Mouse (Mus musculus) heart, embryonic 11.5 days (tissue): Measurements from ENCODE around the gene Gpnmb. TPM values are rescaled to one million over a fixed set of nuclear protein-coding genes. Genes with fewer than 3 reads are reported as not detected.
A peak's percentile ranks its signal among the peaks of the same experiment; 100 is the strongest.

ENCODE experiments used
- ATAC-seq: fragments of 200-750 bp; cut with Nextera tagmentation; replicated peaks from 2 replicates; pipeline ENCODE4 v1.8.0; 2017; ENCODE audit warnings: moderate library complexity; ENCODE audit not compliant: insufficient number of reproducible peaks, low FRiP score, low TSS enrichment
- H3K27ac ChIP-seq: fragments of 300-500 bp; sonication (generic); 2 replicates; pipeline ENCODE4 v1.5.1; 2014; ENCODE audit warnings: mild to moderate bottlenecking, low read depth, low read length
- H3K27me3 ChIP-seq: fragments of 300-500 bp; sonication (generic); 2 replicates; pipeline ENCODE4 v1.6.1; 2014; ENCODE audit warnings: mild to moderate bottlenecking, low read length, mixed read lengths; ENCODE audit not compliant: control insufficient read depth, insufficient read depth
- H3K36me3 ChIP-seq: fragments of 300-500 bp; sonication (generic); 2 replicates; pipeline ENCODE4 v1.6.1; 2014; ENCODE audit warnings: mild to moderate bottlenecking, low read length, moderate library complexity, mixed read lengths; ENCODE audit not compliant: control insufficient read depth, insufficient read depth
- H3K4me1 ChIP-seq: fragments of 300-500 bp; sonication (generic); 2 replicates; pipeline ENCODE4 v1.6.1; 2014; ENCODE audit warnings: low read length; ENCODE audit not compliant: control insufficient read depth, insufficient read depth
- H3K4me2 ChIP-seq: fragments of 300-500 bp; sonication (generic); 2 replicates; pipeline ENCODE4 v1.6.1; 2014; ENCODE audit warnings: mild to moderate bottlenecking, moderate library complexity
- H3K4me3 ChIP-seq: fragments of 300-500 bp; sonication (generic); 2 replicates; pipeline ENCODE4 v1.5.1; 2014; ENCODE audit warnings: low read depth, low read length
- H3K9ac ChIP-seq: fragments of 300-500 bp; sonication (generic); 2 replicates; pipeline ENCODE4 v1.6.1; 2014; ENCODE audit warnings: mild to moderate bottlenecking, low read depth, low read length, moderate library complexity
- H3K9me3 ChIP-seq: fragments of 300-500 bp; sonication (generic); replicated peaks from 2 replicates; pipeline ENCODE4 v1.6.1; 2016; ENCODE audit warnings: low read length; ENCODE audit not compliant: control insufficient read depth
- WGBS: fragments of 180-500 bp; shearing (Covaris S2); extraction: QIAGEN DNeasy Blood & Tissue Kit; methylation state at CpG from one replicate; pipeline ENCODE4 v1.1.7; 2014; ENCODE audit not compliant: insufficient replicate concordance; 5-methylcytosine and 5-hydroxymethylcytosine counted together
- polyA plus RNA-seq: library from polyadenylated mRNA; unstranded; fragments of >200 nt; fragmentation: Nextera tagmentation; extraction: Ambion mirVana; gene quantifications from 2 replicates; pipeline ENCODE4 v1.2.1, GENCODE M21; 2014

Gpnmb gene
- polyA plus RNA-seq, 1 experiment from 2014 or later = 0.09 TPM

DNA sequence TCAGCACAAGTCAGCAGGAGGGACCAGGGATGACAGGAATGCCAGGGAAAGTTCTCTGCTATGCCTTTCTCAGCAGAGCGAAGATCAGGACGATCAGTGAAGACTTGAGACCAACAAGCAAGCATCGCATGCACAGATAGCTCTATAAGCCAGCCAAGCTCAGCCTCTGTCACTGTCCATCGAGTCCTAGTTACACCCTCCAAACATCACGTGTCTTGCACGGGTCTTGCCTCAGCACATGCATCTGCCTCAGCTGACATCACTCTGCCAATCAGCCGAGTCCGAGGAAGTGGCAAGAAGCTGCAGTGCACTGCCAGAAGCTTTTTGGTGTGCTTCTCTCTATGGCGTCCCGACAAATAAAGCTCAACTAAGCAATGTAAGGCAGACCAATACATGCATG is 13.0 kb upstream of the Gpnmb start:
- H3K27ac ChIP-seq = no peak overlapping the region
- H3K4me3 ChIP-seq = no peak overlapping the region
- H3K9me3 ChIP-seq = no peaks in the 10 kb centered on the region
- WGBS = 79% methylated on average over 10 of the region's 10 CpGs
- ATAC-seq = no peak
- H3K4me1 ChIP-seq = 0 out of 2 replicates have a peak, but pooled peaks cover 4% of the 10 kb centered on the region
- no peaks in the 10 kb centered on the region for H3K27me3 ChIP-seq
- no peak overlapping the region for H3K9ac ChIP-seq
- H3K4me2 ChIP-seq = no peak overlapping the region
- no peaks in the 10 kb centered on the region for H3K36me3 ChIP-seq

DNA sequence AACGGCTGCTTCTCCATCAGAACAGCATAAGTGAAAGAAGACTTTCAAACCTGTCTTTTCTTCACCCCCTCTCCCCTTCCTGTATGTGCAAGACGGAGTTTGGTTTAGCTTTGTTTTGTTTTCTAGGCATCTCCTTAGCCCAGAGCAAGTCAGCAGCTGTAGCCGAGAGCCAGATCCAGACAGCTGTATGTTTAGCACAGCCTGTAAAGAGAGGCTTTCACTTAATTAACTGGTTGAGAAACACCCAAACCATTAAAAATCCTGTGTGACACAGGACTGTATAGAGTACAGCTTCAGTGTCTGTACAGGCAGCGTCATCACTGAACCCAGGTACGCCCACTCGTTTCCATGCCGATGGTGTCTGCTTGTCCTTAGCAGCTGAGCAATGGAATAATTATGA is 11.1 kb upstream of the Gpnmb start:
- H3K9me3 ChIP-seq = no peaks in the 10 kb centered on the region
- no peak for ATAC-seq
- H3K27me3 ChIP-seq = no peaks in the 10 kb centered on the region
- no peaks in the 10 kb centered on the region for H3K36me3 ChIP-seq
- H3K4me2 ChIP-seq = no peak overlapping the region
- no peak overlapping the region for H3K9ac ChIP-seq
- 84% methylated on average over 7 of the region's 7 CpGs for WGBS
- H3K4me3 ChIP-seq = no peak overlapping the region
- 0 out of 2 replicates have a peak, but pooled peaks cover 4% of the 10 kb centered on the region for H3K4me1 ChIP-seq
- H3K27ac ChIP-seq = no peak overlapping the region

DNA sequence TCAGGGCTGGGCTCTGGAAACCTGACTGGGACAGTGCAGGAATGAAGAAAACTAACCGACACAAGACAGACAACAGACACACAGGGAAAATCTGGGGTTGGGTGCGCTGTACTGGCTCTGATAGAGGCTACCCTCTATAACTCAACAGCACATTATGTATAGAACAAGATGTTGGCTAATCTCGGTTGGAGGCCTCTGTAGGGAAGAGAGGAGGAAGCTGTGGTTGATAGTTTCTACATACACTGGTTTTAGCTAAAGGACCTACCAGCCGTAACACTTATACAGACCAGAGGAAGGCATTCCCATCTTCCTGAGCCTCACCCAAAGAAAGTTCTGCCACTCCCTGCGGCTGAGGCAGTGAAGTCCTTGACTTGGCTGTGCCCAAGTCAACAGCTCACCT is 9.8 kb upstream of the Gpnmb start:
- 74% methylated on average over 5 of the region's 5 CpGs for WGBS
- H3K4me2 ChIP-seq = no peak overlapping the region
- no peaks in the 10 kb centered on the region for H3K36me3 ChIP-seq
- no peak for ATAC-seq
- H3K27me3 ChIP-seq = no peaks in the 10 kb centered on the region
- H3K4me1 ChIP-seq = no peaks in the 10 kb centered on the region
- no peak overlapping the region for H3K27ac ChIP-seq
- H3K9me3 ChIP-seq = no peaks in the 10 kb centered on the region
- no peak overlapping the region for H3K9ac ChIP-seq
- H3K4me3 ChIP-seq = no peak overlapping the region

DNA sequence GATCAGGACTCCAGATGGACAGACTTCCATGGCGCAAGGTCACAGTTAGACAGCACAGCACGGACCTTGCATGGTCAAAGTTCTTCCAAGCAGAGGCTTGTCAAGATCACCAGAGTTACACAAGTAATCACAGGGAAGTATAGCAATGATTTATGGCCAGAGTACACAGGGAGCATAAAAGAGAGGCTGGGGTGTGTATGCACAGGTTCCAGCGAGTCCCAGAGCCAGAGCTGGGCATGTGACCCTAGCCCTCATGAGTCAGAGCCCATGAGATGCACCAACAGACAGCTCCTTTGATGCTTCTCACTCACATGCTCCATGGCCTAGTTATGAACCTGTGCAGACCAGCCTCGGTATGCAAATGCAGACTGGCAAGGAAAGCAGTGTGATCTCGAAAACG is 8.3 kb upstream of the Gpnmb start:
- Histone ChIP-seq H3K4me3 (no peak overlapping the region), H3K9ac (no peak overlapping the region), H3K4me2 (no peak overlapping the region), H3K9me3 (no peaks in the 10 kb centered on the region), H3K36me3 (no peaks in the 10 kb centered on the region), H3K27me3 (no peaks in the 10 kb centered on the region; the same call in 1 of the 2 replicates), H3K27ac (no peak overlapping the region), H3K4me1 (no peaks in the 10 kb centered on the region)
- no peak for ATAC-seq
- WGBS = 82% methylated on average over 6 of the region's 6 CpGs

DNA sequence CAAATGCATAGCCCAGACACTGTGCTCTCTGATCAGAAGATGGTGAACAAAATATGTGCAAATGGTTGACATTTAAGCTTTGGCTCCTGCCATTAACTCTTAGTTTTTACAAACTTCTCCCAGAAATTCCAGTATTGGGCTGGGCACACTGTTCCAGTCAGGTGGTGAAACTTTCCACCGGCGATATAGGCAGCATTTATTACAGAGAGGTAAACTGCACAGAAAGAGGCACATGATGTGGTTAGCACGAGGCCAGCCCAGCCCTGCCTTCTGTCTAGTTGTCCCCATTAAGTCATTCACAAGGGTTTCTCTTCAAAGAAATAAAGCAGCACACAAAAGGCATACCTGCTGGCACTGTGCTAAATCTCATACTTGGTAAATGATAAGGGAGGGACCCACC is 7.6 kb upstream of the Gpnmb start:
- WGBS = 81% methylated on average over 3 of the region's 3 CpGs
- Histone ChIP-seq H3K4me1 (no peaks in the 10 kb centered on the region), H3K36me3 (no peaks in the 10 kb centered on the region), H3K9ac (no peak overlapping the region), H3K9me3 (no peaks in the 10 kb centered on the region), H3K4me3 (no peak overlapping the region), H3K27me3 (no peaks in the 10 kb centered on the region; the same call in 1 of the 2 replicates), H3K4me2 (no peak overlapping the region), H3K27ac (no peak overlapping the region)
- no peak for ATAC-seq

DNA sequence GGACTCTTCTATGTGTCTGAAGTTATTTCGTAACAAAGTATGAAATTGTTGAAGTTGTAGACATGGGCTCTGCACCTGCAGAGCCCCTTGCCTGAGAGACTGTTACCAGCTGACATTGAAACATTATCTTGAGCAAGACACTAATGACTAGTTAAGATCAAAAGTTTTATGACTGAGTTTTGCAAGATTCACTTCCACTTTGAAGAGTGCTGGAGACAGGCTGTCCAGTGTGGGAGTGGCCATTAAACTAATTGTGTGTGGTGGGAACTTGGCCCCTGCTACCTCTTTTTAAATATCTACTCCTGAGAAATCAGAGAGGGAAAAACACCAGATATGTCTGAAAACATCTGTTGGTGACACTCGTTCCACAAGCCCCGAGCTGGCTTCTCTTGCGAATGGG is 5.1 kb upstream of the Gpnmb start:
- no peak overlapping the region for H3K4me3 ChIP-seq
- H3K4me1 ChIP-seq = no peaks in the 10 kb centered on the region
- H3K9ac ChIP-seq = no peak overlapping the region
- no peaks in the 10 kb centered on the region for H3K36me3 ChIP-seq
- no peak overlapping the region for H3K27ac ChIP-seq
- H3K9me3 ChIP-seq = no peaks in the 10 kb centered on the region
- H3K4me2 ChIP-seq = no peak overlapping the region
- 71% methylated on average over 4 of the region's 4 CpGs for WGBS
- no peak for ATAC-seq
- no peaks in the 10 kb centered on the region; the same call in 1 of the 2 replicates for H3K27me3 ChIP-seq

DNA sequence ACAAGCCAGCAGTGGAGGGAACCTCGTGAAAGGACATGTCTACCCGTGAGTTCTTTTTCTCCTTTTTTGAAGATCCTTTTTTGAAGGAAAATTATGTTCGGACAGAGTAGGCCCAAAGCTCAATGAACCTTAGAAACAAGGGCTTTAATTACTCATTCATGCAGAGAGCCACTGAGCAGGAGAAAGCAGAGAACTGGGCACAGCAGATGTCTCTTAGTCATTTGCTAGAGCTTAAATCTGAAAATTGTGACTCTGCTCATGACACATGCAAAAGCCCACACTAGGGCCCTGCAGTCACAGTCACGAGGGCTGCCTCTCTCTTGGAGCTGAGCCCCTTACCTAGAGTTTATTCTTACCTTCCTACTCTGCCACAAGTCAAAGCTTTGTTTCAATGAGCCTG is 3.6 kb upstream of the Gpnmb start:
- ATAC-seq = no peak
- 83% methylated on average over 4 of the region's 4 CpGs for WGBS
- H3K9me3 ChIP-seq = no peaks in the 10 kb centered on the region

DNA sequence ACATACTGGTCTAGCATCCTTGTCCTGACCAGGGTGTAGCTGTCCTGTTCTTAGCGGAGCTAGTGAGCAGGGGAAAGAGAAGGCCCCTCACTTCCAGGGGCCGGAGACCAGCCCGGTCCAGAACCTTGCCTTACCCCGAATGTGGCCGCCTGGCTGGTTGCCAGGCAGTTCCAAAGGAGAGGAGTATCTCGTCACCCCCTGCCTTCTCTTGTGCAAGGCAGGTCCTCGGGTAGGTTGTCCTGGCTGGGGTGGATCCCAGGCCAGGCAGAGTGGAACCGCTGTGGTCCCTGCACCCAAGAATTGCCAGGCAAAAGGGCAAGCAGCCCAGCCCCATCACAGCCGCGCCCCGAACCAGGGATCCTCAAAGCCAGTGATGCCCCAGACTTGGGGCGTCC is 919 bp downstream of the Gpnmb start:
- Histone ChIP-seq H3K4me3 (no peak overlapping the region), H3K4me1 (peaks cover 4% of the 10 kb centered on the region; the same call in 1 of the 2 replicates), H3K9me3 (no peaks in the 10 kb centered on the region), H3K9ac (no peak overlapping the region), H3K27me3 (peaks cover 9% of the 10 kb centered on the region), H3K27ac (no peak overlapping the region), H3K36me3 (no peaks in the 10 kb centered on the region), H3K4me2 (peak overlapping the region; percentile 47)
- ATAC-seq = no peak
- 56% methylated on average over 12 of the region's 12 CpGs for WGBS

More for the DNA sequence above, 3.6 kb upstream of the Gpnmb start:
- no peaks in the 10 kb centered on the region for H3K36me3 ChIP-seq
- H3K9ac ChIP-seq = no peak overlapping the region
- H3K27ac ChIP-seq = no peak overlapping the region
- H3K4me2 ChIP-seq = no peak overlapping the region
- peaks cover 4% of the 10 kb centered on the region; the same call in 1 of the 2 replicates for H3K4me1 ChIP-seq
- H3K4me3 ChIP-seq = no peak overlapping the region
- H3K27me3 ChIP-seq = peaks cover 7% of the 10 kb centered on the region

DNA sequence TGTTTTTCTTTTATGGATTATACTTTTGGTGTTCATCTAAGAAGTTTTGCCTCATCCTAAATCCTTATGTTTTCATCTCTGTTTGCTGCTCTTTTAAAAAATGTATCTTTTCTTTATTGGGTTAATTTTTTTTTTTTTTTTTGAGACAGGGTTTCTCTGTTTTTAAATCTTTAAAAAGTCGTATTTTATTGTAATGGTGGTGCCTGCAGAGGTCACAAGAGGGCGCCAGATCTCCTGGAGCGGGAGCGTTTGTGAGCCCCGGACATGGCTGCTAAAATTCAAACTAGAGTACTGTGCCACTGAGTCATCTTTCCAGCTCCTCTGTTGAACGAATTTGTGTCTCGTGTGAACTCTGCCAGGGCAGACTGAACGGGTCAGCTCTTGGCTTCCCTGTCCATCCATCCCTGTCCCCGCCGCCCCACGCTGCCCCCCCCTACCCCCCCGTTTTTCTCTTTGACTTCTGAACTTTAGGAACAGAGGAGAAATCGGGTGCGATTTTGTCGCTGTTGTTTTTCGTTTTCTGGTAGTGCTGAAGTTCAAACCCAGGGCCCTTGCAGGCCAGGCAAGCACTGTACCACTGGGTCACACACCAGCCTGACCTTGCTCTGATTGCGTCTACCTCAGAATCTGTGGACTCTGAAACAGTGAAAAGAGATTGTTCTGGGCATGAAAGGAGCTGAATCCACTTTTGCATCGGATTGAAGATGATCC is 3.3 kb downstream of the Gpnmb start:
- Histone ChIP-seq H3K9me3 (no peaks in the 10 kb centered on the region), H3K4me3 (peak overlapping the region; percentile 34), H3K4me2 (peak overlapping the region; percentile 61), H3K27me3 (peaks cover 9% of the 10 kb centered on the region), H3K27ac (no peak overlapping the region), H3K36me3 (no peaks in the 10 kb centered on the region), H3K4me1 (peaks cover 4% of the 10 kb centered on the region; the same call in 1 of the 2 replicates), H3K9ac (peak overlapping the region; percentile 17)
- ATAC-seq = no peak
- 14% methylated on average over 18 of the region's 18 CpGs for WGBS
